Mouse (Mus musculus) midbrain, embryonic 11.5 days (tissue): ENCODE results near the gene Chst3. TPM values are rescaled to one million over a fixed set of nuclear protein-coding genes. Genes with fewer than 3 reads are reported as not detected.
"Not testable (repeated sequence)": the region's sequence is repeated elsewhere in the genome, so short reads cannot be mapped to it uniquely, and the experiment has no call there.

Experiments used
- ATAC-seq: fragments of 200-750 bp; cut with Nextera tagmentation; 2 replicates; pipeline ENCODE4 v1.8.0; 2017; ENCODE audit warnings: moderate TSS enrichment, moderate library complexity; ENCODE audit not compliant: low FRiP score
- DNase-seq: peaks from one replicate; pipeline ENCODE4 v3.0.0; 2015; ENCODE audit warnings: low spot score; ENCODE audit errors: missing footprints
- H3K27ac ChIP-seq: fragments of 300-500 bp; sonication (generic); 2 replicates; pipeline ENCODE4 v1.5.1; 2014; ENCODE audit warnings: low read depth, low read length
- H3K27me3 ChIP-seq: fragments of 300-500 bp; sonication (generic); 2 replicates; pipeline ENCODE4 v1.6.1; 2014; ENCODE audit warnings: mild to moderate bottlenecking, low read length, moderate library complexity, mixed read lengths; ENCODE audit not compliant: control insufficient read depth, insufficient read depth
- H3K36me3 ChIP-seq: fragments of 300-500 bp; sonication (generic); 2 replicates; pipeline ENCODE4 v1.6.1; 2014; ENCODE audit warnings: mild to moderate bottlenecking, low read length, moderate library complexity, mixed read lengths; ENCODE audit not compliant: control insufficient read depth, insufficient read depth
- H3K4me1 ChIP-seq: fragments of 300-500 bp; sonication (generic); 2 replicates; pipeline ENCODE4 v1.6.1; 2014; ENCODE audit warnings: low read length; ENCODE audit not compliant: control insufficient read depth, insufficient read depth
- H3K4me2 ChIP-seq: fragments of 300-500 bp; sonication (generic); 2 replicates; pipeline ENCODE4 v1.6.1; 2014; ENCODE audit warnings: mild to moderate bottlenecking, moderate library complexity
- H3K4me3 ChIP-seq: fragments of 300-500 bp; sonication (generic); 2 replicates; pipeline ENCODE4 v1.5.1; 2014; ENCODE audit warnings: low read depth, low read length
- H3K9ac ChIP-seq: fragments of 300-500 bp; sonication (generic); 2 replicates; pipeline ENCODE4 v1.6.1; 2014; ENCODE audit warnings: low read length
- H3K9me3 ChIP-seq: fragments of 300-500 bp; sonication (generic); 2 replicates; pipeline ENCODE4 v1.6.1; 2016; ENCODE audit warnings: low read length; ENCODE audit not compliant: control insufficient read depth
- WGBS: fragments of 180-500 bp; shearing (Covaris S2); extraction: QIAGEN DNeasy Blood & Tissue Kit; methylation state at CpG from one replicate; pipeline ENCODE4 v1.1.7; 2014; 5-methylcytosine and 5-hydroxymethylcytosine counted together
- polyA plus RNA-seq: library from polyadenylated mRNA; unstranded; fragments of >200 nt; fragmentation: Nextera tagmentation; extraction: Ambion mirVana; gene quantifications from 2 replicates; pipeline ENCODE4 v1.2.1, GENCODE M21; 2014

The Chst3 gene
- polyA plus RNA-seq, 1 experiment from 2014 or later: 1.2 TPM

- H3K4me3 ChIP-seq, DNase-seq, H3K4me1 ChIP-seq, H3K36me3 ChIP-seq, H3K9me3 ChIP-seq, ATAC-seq, H3K4me2 ChIP-seq, H3K27ac ChIP-seq, H3K27me3 ChIP-seq, H3K9ac ChIP-seq: not testable (repeated sequence)
- 83% methylated on average over 8 of the region's 8 CpGs for WGBS
These were observed 56.7 kb downstream of the Chst3 start for GRCm38 (mm10) chr10:60162184-60162972.

GRCm38 (mm10) chr10:60161397-60161796, 57.7 kb downstream of the Chst3 start:
- H3K27ac ChIP-seq, H3K9ac ChIP-seq, H3K4me3 ChIP-seq, H3K4me1 ChIP-seq, DNase-seq, H3K4me2 ChIP-seq, H3K9me3 ChIP-seq, H3K36me3 ChIP-seq, ATAC-seq, H3K27me3 ChIP-seq: not testable (repeated sequence)
- WGBS: 69% methylated on average over 3 of the region's 3 CpGs

GRCm38 (mm10) chr10:60158144-60158543, 60.9 kb downstream of the Chst3 start:
- Histone ChIP-seq H3K27me3 (no peaks in the 10 kb centered on the region), H3K9me3 (no peaks in the 10 kb centered on the region), H3K36me3 (no peaks in the 10 kb centered on the region), H3K4me2 (no peak overlapping the region), H3K4me1 (no peaks in the 10 kb centered on the region), H3K9ac (no peak overlapping the region), H3K4me3 (no peak overlapping the region), H3K27ac (no peak overlapping the region)
- DNase-seq (peak; percentile 21), ATAC-seq (no peak)
- 85% methylated on average over 3 of the region's 3 CpGs for WGBS

GRCm38 (mm10) chr10:60156016-60156415, 63.0 kb downstream of the Chst3 start:
- Histone ChIP-seq H3K9ac (no peak overlapping the region), H3K27me3 (no peaks in the 10 kb centered on the region), H3K9me3 (no peaks in the 10 kb centered on the region), H3K36me3 (no peaks in the 10 kb centered on the region), H3K4me1 (no peaks in the 10 kb centered on the region), H3K4me3 (no peak overlapping the region), H3K4me2 (no peak overlapping the region), H3K27ac (no peak overlapping the region)
- DNase-seq: no peak
- ATAC-seq: no peak

- DNase-seq (no peak), ATAC-seq (no peak)
- no peaks in the 10 kb centered on the region for H3K9me3 ChIP-seq
- no peak overlapping the region for H3K4me2 ChIP-seq
- H3K36me3 ChIP-seq: no peaks in the 10 kb centered on the region
- H3K4me1 ChIP-seq: no peaks in the 10 kb centered on the region
- WGBS: 72% methylated on average over 6 of the region's 6 CpGs
- no peak overlapping the region for H3K27ac ChIP-seq
- no peak overlapping the region for H3K9ac ChIP-seq
- no peak overlapping the region for H3K4me3 ChIP-seq
- H3K27me3 ChIP-seq: no peaks in the 10 kb centered on the region
These were observed 67.9 kb downstream of the Chst3 start for GRCm38 (mm10) chr10:60151107-60151663.

GRCm38 (mm10) chr10:60148087-60148486, 71.0 kb downstream of the Chst3 start:
- 0 out of 2 replicates have a peak, but pooled peaks have one; percentile 30 for ATAC-seq
- Histone ChIP-seq H3K27ac (no peak overlapping the region), H3K4me2 (no peak overlapping the region), H3K36me3 (no peaks in the 10 kb centered on the region), H3K9ac (no peak overlapping the region), H3K9me3 (no peaks in the 10 kb centered on the region), H3K27me3 (no peaks in the 10 kb centered on the region), H3K4me3 (no peak overlapping the region), H3K4me1 (no peaks in the 10 kb centered on the region)
- 5% methylated on average over 5 of the region's 5 CpGs for WGBS
- peak; percentile 98 for DNase-seq

- not testable (repeated sequence) for H3K9ac ChIP-seq, H3K4me3 ChIP-seq, H3K4me2 ChIP-seq, H3K4me1 ChIP-seq, H3K27me3 ChIP-seq, H3K27ac ChIP-seq, ATAC-seq, DNase-seq, H3K36me3 ChIP-seq, H3K9me3 ChIP-seq
- 70% methylated on average over 10 of the region's 10 CpGs for WGBS
These were observed 71.5 kb downstream of the Chst3 start for GRCm38 (mm10) chr10:60147510-60148047.

GRCm38 (mm10) chr10:60141656-60142160, 77.4 kb downstream of the Chst3 start:
- no peak for DNase-seq
- Histone ChIP-seq H3K9ac (no peak overlapping the region), H3K4me3 (no peak overlapping the region), H3K4me2 (no peak overlapping the region), H3K27me3 (no peaks in the 10 kb centered on the region), H3K4me1 (no peaks in the 10 kb centered on the region), H3K36me3 (no peaks in the 10 kb centered on the region), H3K9me3 (no peaks in the 10 kb centered on the region), H3K27ac (no peak overlapping the region)
- ATAC-seq: 0 out of 2 replicates have a peak, but pooled peaks have one; percentile 19
- WGBS: 78% methylated on average over 3 of the region's 3 CpGs

GRCm38 (mm10) chr10:60140751-60141150, 78.3 kb downstream of the Chst3 start:
- no peaks in the 10 kb centered on the region for H3K27me3 ChIP-seq
- H3K9ac ChIP-seq: no peak overlapping the region
- H3K36me3 ChIP-seq: no peaks in the 10 kb centered on the region
- ATAC-seq (no peak), DNase-seq (no peak)
- 89% methylated on average over 4 of the region's 4 CpGs for WGBS
- no peaks in the 10 kb centered on the region for H3K4me1 ChIP-seq
- no peak overlapping the region for H3K4me2 ChIP-seq
- no peak overlapping the region for H3K4me3 ChIP-seq
- no peaks in the 10 kb centered on the region for H3K9me3 ChIP-seq
- no peak overlapping the region for H3K27ac ChIP-seq
